Mouse (Mus musculus) liver, embryonic 11.5 days (tissue): ENCODE data around the gene Fzd7. TPM values are rescaled to one million over a fixed set of nuclear protein-coding genes. Genes with fewer than 3 reads are reported as not detected.

ENCODE experiments used
- ATAC-seq: fragments of 200-750 bp; cut with Nextera tagmentation; replicated peaks from 2 replicates; pipeline ENCODE4 v1.8.0; 2017; ENCODE audit warnings: moderate number of reproducible peaks, mild to moderate bottlenecking, moderate TSS enrichment, moderate library complexity; ENCODE audit not compliant: low FRiP score
- DNase-seq: peaks from one replicate; pipeline ENCODE4 v3.0.0-alpha.2; 2017; ENCODE audit warnings: low spot score
- H3K27ac ChIP-seq: fragments of 300-500 bp; sonication (generic); 2 replicates; pipeline ENCODE4 v1.5.1; 2014; ENCODE audit warnings: mild to moderate bottlenecking, low read depth, low read length, control low read depth
- H3K27me3 ChIP-seq: fragments of 300-500 bp; sonication (generic); replicated peaks from 2 replicates; pipeline ENCODE4 v1.6.1; 2014; ENCODE audit warnings: low read length, mixed read lengths; ENCODE audit not compliant: control insufficient read depth, insufficient read depth
- H3K36me3 ChIP-seq: fragments of 300-500 bp; sonication (generic); 2 replicates; pipeline ENCODE4 v1.6.1; 2014; ENCODE audit warnings: mild to moderate bottlenecking, low read length, moderate library complexity, mixed read lengths; ENCODE audit not compliant: control insufficient read depth, insufficient read depth
- H3K4me1 ChIP-seq: fragments of 300-500 bp; sonication (generic); replicated peaks from 2 replicates; pipeline ENCODE4 v1.6.1; 2014; ENCODE audit warnings: low read length, mixed read lengths; ENCODE audit not compliant: control insufficient read depth, insufficient read depth
- H3K4me2 ChIP-seq: fragments of 300-500 bp; sonication (generic); 2 replicates; pipeline ENCODE4 v1.6.1; 2014; ENCODE audit warnings: mild to moderate bottlenecking, control low read depth, moderate library complexity
- H3K4me3 ChIP-seq: fragments of 300-500 bp; sonication (generic); 2 replicates; pipeline ENCODE4 v1.5.1; 2014; ENCODE audit warnings: low read depth, low read length, control low read depth
- H3K9ac ChIP-seq: fragments of 300-500 bp; sonication (generic); 2 replicates; pipeline ENCODE4 v1.6.1; 2014; ENCODE audit warnings: low read depth, low read length, control low read depth
- H3K9me3 ChIP-seq: fragments of 300-500 bp; sonication (generic); 2 replicates; pipeline ENCODE4 v1.6.1; 2016; ENCODE audit warnings: low read length, inconsistent platforms, mixed read lengths; ENCODE audit not compliant: control insufficient read depth
- WGBS: fragments of 180-500 bp; shearing (Covaris S2); extraction: QIAGEN DNeasy Blood & Tissue Kit; methylation state at CpG from one replicate; pipeline ENCODE4 v1.1.7; 2014; 5-methylcytosine and 5-hydroxymethylcytosine counted together
- polyA plus RNA-seq: library from polyadenylated mRNA; unstranded; fragments of >200 nt; fragmentation: Nextera tagmentation; extraction: Ambion mirVana; gene quantifications from 2 replicates; pipeline ENCODE4 v1.2.1, GENCODE M21; 2014

Fzd7 gene
- polyA plus RNA-seq, 1 experiment from 2014 or later = 7.7 TPM

GRCm38 (mm10) chr1:59520226-59520837, 38.1 kb downstream of the Fzd7 start:
- no peak for ATAC-seq
- Histone ChIP-seq H3K4me3 (no peak overlapping the region), H3K9ac (no peak overlapping the region), H3K36me3 (no peaks in the 10 kb centered on the region), H3K27me3 (no peaks in the 10 kb centered on the region), H3K9me3 (no peaks in the 10 kb centered on the region), H3K4me2 (no peak overlapping the region), H3K27ac (no peak overlapping the region), H3K4me1 (peaks cover 7% of the 10 kb centered on the region; the same call in 1 of the 2 replicates)
- WGBS = 53% methylated on average over 11 of the region's 11 CpGs
- no peak for DNase-seq

DNA sequence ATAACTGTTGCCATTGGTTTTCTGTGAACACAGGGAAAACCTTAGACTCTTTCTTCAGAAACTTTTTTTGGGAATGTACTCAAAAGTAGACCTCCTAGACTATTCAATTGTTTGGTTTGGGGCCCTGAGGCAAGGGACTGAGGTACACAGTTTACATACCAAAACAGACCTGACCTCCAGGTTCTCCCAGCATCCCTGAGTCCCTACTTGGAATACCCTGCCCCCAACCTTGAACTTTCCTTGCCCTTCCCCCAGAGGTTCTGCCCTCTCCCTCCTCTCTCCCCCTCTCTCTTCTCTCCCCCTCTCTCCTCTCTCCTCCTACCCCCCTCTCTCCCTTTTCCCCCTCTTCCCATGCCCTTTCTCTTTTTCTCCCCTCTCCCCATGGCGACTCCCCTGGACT, 40.2 kb downstream of the Fzd7 start:
- Histone ChIP-seq H3K4me2 (no peak overlapping the region), H3K4me1 (peaks cover 4% of the 10 kb centered on the region; the same call in 1 of the 2 replicates), H3K9me3 (no peaks in the 10 kb centered on the region), H3K36me3 (no peaks in the 10 kb centered on the region), H3K27ac (no peak overlapping the region), H3K4me3 (no peak overlapping the region), H3K27me3 (no peaks in the 10 kb centered on the region), H3K9ac (no peak overlapping the region)
- ATAC-seq = no peak
- DNase-seq = no peak
- 62% methylated on average over 1 of the region's 1 CpGs for WGBS

DNA sequence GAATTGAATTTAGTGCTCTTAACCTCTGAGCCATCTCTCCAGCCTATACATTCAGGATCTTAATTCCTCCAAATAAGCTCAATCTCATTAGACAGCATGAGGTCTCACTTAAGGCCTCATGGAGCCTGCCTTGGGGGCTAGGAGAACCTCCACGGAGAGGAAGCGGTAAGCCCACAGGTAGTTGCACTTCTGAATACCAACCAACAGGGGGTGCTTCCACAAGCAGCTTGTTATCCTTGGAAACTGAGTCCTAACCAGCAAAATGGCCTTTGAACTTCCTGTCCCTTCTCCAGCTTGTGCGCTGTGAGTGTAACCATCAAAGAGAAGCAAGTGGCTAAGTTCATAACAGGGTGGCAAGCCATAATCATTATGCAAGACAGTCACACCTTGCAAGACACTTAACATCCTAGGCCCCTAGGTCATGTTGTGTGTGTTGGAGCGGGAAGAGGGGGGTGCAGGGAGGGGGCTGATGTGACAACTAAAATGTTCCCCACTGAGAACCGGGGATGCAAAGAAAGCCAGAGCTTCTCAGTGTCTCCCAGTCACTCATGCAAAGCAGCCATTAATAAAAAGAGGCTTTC, 41.2 kb downstream of the Fzd7 start:
- Histone ChIP-seq H3K27me3 (no peaks in the 10 kb centered on the region), H3K4me3 (no peak overlapping the region), H3K4me1 (peaks cover 4% of the 10 kb centered on the region; the same call in 1 of the 2 replicates), H3K4me2 (no peak overlapping the region), H3K9ac (no peak overlapping the region), H3K9me3 (no peaks in the 10 kb centered on the region), H3K36me3 (no peaks in the 10 kb centered on the region), H3K27ac (no peak overlapping the region)
- 66% methylated on average over 5 of the region's 5 CpGs for WGBS
- DNase-seq = no peak
- ATAC-seq = no peak

GRCm38 (mm10) chr1:59524071-59524470, 41.8 kb downstream of the Fzd7 start:
- 75% methylated on average over 2 of the region's 2 CpGs for WGBS
- DNase-seq (no peak), ATAC-seq (no peak)
- Histone ChIP-seq H3K36me3 (no peaks in the 10 kb centered on the region), H3K9ac (no peak overlapping the region), H3K27ac (no peak overlapping the region), H3K27me3 (no peaks in the 10 kb centered on the region), H3K4me3 (no peak overlapping the region), H3K9me3 (no peaks in the 10 kb centered on the region), H3K4me2 (no peak overlapping the region), H3K4me1 (peaks cover 4% of the 10 kb centered on the region; the same call in 1 of the 2 replicates)

GRCm38 (mm10) chr1:59524759-59525158, 42.5 kb downstream of the Fzd7 start:
- Histone ChIP-seq H3K4me3 (no peak overlapping the region), H3K4me2 (no peak overlapping the region), H3K9ac (no peak overlapping the region), H3K27me3 (no peaks in the 10 kb centered on the region), H3K27ac (no peak overlapping the region), H3K36me3 (no peaks in the 10 kb centered on the region), H3K9me3 (no peaks in the 10 kb centered on the region), H3K4me1 (peaks cover 4% of the 10 kb centered on the region; the same call in 1 of the 2 replicates)
- DNase-seq = no peak
- no peak for ATAC-seq
- WGBS = 61% methylated on average over 3 of the region's 3 CpGs

DNA sequence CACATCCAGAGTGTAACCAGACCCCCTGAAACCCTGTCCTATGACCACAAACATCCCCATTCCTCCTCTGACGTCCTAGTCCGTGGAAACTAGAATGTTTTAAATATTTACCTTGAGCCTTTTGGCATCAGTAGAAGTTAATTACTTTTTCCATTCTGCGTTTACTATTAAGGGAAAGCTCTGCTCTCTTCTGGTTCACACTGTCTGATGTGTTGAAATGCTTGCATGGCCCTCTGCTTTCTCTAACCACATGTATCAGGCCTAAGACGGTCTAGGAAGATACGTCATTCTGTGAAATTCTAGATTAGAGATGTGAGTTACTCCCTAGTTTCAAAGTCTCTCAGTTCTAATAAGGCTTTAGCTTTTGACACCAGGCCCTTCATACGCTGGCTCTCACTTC, 45.0 kb downstream of the Fzd7 start:
- Histone ChIP-seq H3K4me3 (no peak overlapping the region), H3K9ac (no peak overlapping the region), H3K27me3 (no peaks in the 10 kb centered on the region), H3K4me1 (no peaks in the 10 kb centered on the region), H3K36me3 (no peaks in the 10 kb centered on the region), H3K9me3 (no peaks in the 10 kb centered on the region), H3K4me2 (no peak overlapping the region), H3K27ac (no peak overlapping the region)
- DNase-seq (no peak), ATAC-seq (no peak)
- 77% methylated on average over 6 of the region's 6 CpGs for WGBS

DNA sequence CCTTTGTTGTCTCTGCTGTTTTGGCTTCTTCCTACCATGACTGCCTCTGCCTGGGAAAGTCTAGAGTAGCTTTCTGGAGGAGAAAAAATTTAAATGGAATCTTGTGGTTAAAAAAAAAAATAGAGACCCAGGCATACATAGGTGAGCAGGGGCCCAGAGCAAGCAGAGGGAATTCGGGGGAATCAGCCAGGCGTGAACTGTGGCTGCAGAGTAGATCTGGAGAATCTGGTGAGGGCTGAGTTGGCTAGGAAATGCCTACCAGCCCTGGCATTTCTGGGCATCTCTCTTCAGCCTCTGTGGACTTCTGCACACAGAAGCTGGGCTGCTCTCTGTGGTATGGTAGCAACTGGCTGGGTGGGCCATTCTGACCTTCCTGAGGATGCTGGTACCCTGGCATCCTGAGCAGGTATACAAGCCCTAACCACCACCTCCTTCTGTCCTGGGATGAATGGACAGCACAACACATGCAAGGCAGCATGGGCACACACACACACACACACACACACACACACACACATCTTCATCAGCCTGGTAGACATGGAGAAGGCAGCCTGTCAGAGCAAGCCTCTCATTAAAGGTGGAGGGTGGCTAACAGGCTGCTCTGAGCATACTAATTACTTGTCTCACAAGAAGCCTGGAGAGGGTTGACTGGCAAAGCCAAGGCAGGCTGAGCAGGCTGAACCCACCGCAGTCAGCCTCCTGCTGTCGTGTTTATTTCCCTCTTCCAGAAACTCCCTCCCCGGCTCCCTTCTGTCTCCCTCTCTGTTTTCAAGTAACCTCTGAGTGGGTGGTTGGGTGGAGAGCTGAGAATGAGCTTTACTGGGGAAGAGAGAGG, 53.0 kb downstream of the Fzd7 start:
- Histone ChIP-seq H3K4me1 (no peaks in the 10 kb centered on the region), H3K36me3 (no peaks in the 10 kb centered on the region), H3K27ac (no peak overlapping the region), H3K27me3 (no peaks in the 10 kb centered on the region; the same call in 1 of the 2 replicates), H3K4me2 (no peak overlapping the region), H3K9me3 (no peaks in the 10 kb centered on the region), H3K9ac (no peak overlapping the region), H3K4me3 (no peak overlapping the region)
- WGBS = 42% methylated on average over 5 of the region's 5 CpGs
- ATAC-seq (no peak), DNase-seq (no peak)
